Mouse (Mus musculus) kidney, postnatal 0 days (tissue): ENCODE measurements around the gene Tmem169. TPM values are rescaled to one million over a fixed set of nuclear protein-coding genes. Genes with fewer than 3 reads are reported as not detected.
"Not testable (repeated sequence)": the region's sequence is repeated elsewhere in the genome, so short reads cannot be mapped to it uniquely, and the experiment has no call there.

Source experiments
- ATAC-seq: fragments of 200-750 bp; cut with Nextera tagmentation; replicated peaks from 2 replicates; pipeline ENCODE4 v1.8.0; 2017; ENCODE audit warnings: low read depth, moderate number of reproducible peaks, moderate TSS enrichment, moderate library complexity; ENCODE audit not compliant: low FRiP score
- DNase-seq: peaks from one replicate; pipeline ENCODE4 v3.0.0-alpha.2; 2016; ENCODE audit warnings: low spot score
- H3K27ac ChIP-seq: fragments of 300-500 bp; sonication (generic); 2 replicates; pipeline ENCODE4 v1.5.1; 2014; ENCODE audit warnings: mild to moderate bottlenecking
- H3K27me3 ChIP-seq: fragments of 300-500 bp; sonication (generic); 2 replicates; pipeline ENCODE4 v1.6.1; 2014; ENCODE audit warnings: low read length, mixed read lengths; ENCODE audit not compliant: insufficient read depth
- H3K36me3 ChIP-seq: fragments of 300-500 bp; sonication (generic); 2 replicates; pipeline ENCODE4 v1.6.1; 2014; ENCODE audit warnings: low read length, mixed read lengths; ENCODE audit not compliant: insufficient read depth
- H3K4me1 ChIP-seq: fragments of 300-500 bp; sonication (generic); replicated peaks from 2 replicates; pipeline ENCODE4 v1.6.1; 2014; ENCODE audit warnings: antibody characterized with exemption, low read length, mixed read lengths; ENCODE audit not compliant: insufficient read depth
- H3K4me2 ChIP-seq: fragments of 300-500 bp; sonication (generic); 2 replicates; pipeline ENCODE4 v1.6.1; 2014; ENCODE audit warnings: mild to moderate bottlenecking, low read length, moderate library complexity, mixed read lengths
- H3K4me3 ChIP-seq: fragments of 300-500 bp; sonication (generic); replicated peaks from 2 replicates; pipeline ENCODE4 v1.5.1; 2014; ENCODE audit warnings: low read depth, low read length
- H3K9ac ChIP-seq: fragments of 300-500 bp; sonication (generic); 2 replicates; pipeline ENCODE4 v1.6.1; 2014; ENCODE audit warnings: low read depth, low read length
- H3K9me3 ChIP-seq: fragments of 300-500 bp; sonication (generic); replicated peaks from 2 replicates; pipeline ENCODE4 v1.6.1; 2016; ENCODE audit warnings: low read length, inconsistent platforms, mixed read lengths
- CTCF ChIP-seq: IDR thresholded peaks from 2 replicates; pipeline ENCODE4 v1.5.1; 2016; ENCODE audit warnings: antibody characterized with exemption, low read depth, mild to moderate bottlenecking, moderate library complexity
- WGBS: fragments of 180-500 bp; shearing (Covaris S2); extraction: QIAGEN DNeasy Blood & Tissue Kit; methylation state at CpG from one replicate; pipeline ENCODE4 v1.1.7; 2014; 5-methylcytosine and 5-hydroxymethylcytosine counted together
- polyA plus RNA-seq: library from polyadenylated mRNA; unstranded; fragments of >200 nt; fragmentation: Nextera tagmentation; extraction: Ambion mirVana; gene quantifications from 2 replicates; pipeline ENCODE4 v1.2.1, GENCODE M21; 2015

Tmem169 gene
- polyA plus RNA-seq, 1 experiment from 2014 or later = 4.8 TPM

GRCm38 (mm10) chr1:72243656-72244316, 40.4 kb upstream of the Tmem169 start:
- peak; percentile 27; the same call in 1 of the 2 replicates for TF ChIP-seq CTCF
- ATAC-seq = peak; percentile 94

GRCm38 (mm10) chr1:72244317-72245036, 39.7 kb upstream of the Tmem169 start:
- DNase-seq (peak; percentile 89), ATAC-seq (peak; percentile 87)
- H3K36me3 ChIP-seq = no peaks in the 10 kb centered on the region
- H3K4me3 ChIP-seq = peak overlapping the region; percentile 33; the same call in 1 of the 2 replicates
- no peak for TF ChIP-seq CTCF
- H3K4me1 ChIP-seq = no peaks in the 10 kb centered on the region
- no peaks in the 10 kb centered on the region for H3K27me3 ChIP-seq
- WGBS = 1% methylated on average over 12 of the region's 12 CpGs
- peak overlapping the region; percentile 56 for H3K4me2 ChIP-seq
- peak overlapping the region; percentile 97; the same call in 1 of the 2 replicates for H3K27ac ChIP-seq
- H3K9ac ChIP-seq = no peak overlapping the region; the same call in 1 of the 2 replicates
- H3K9me3 ChIP-seq = no peaks in the 10 kb centered on the region

More at GRCm38 (mm10) chr1:72243656-72244316, 40.4 kb upstream of the Tmem169 start:
- H3K27ac ChIP-seq = peak overlapping the region; percentile 97
- peak; percentile 95 for DNase-seq
- peak overlapping the region; percentile 81 for H3K9ac ChIP-seq
- H3K9me3 ChIP-seq = no peaks in the 10 kb centered on the region
- H3K36me3 ChIP-seq = no peaks in the 10 kb centered on the region
- no peaks in the 10 kb centered on the region for H3K4me1 ChIP-seq
- peak overlapping the region; percentile 56 for H3K4me2 ChIP-seq
- 1% methylated on average over 44 of the region's 47 CpGs for WGBS
- no peaks in the 10 kb centered on the region for H3K27me3 ChIP-seq
- peak overlapping the region; percentile 33 for H3K4me3 ChIP-seq

GRCm38 (mm10) chr1:72248226-72248737, 35.9 kb upstream of the Tmem169 start:
- H3K4me3 ChIP-seq, ATAC-seq, H3K9me3 ChIP-seq, H3K36me3 ChIP-seq, H3K4me2 ChIP-seq, H3K27me3 ChIP-seq, H3K27ac ChIP-seq, H3K4me1 ChIP-seq, H3K9ac ChIP-seq, DNase-seq: not testable (repeated sequence)
- WGBS = 54% methylated on average over 9 of the region's 9 CpGs

GRCm38 (mm10) chr1:72251806-72252205, 32.4 kb upstream of the Tmem169 start:
- no peak for TF ChIP-seq CTCF
- Histone ChIP-seq H3K27ac (no peak overlapping the region), H3K4me2 (no peak overlapping the region), H3K27me3 (no peaks in the 10 kb centered on the region), H3K9me3 (no peaks in the 10 kb centered on the region), H3K9ac (no peak overlapping the region), H3K4me1 (0 out of 2 replicates have a peak, but pooled peaks cover 4% of the 10 kb centered on the region), H3K36me3 (no peaks in the 10 kb centered on the region), H3K4me3 (no peak overlapping the region)
- WGBS = 76% methylated on average over 1 of the region's 1 CpGs
- ATAC-seq (no peak), DNase-seq (no peak)

- no peak overlapping the region for H3K27ac ChIP-seq
- peak overlapping the region; percentile 35 for H3K4me3 ChIP-seq
- DNase-seq (peak; percentile 29), ATAC-seq (no peak)
- no peaks in the 10 kb centered on the region for H3K36me3 ChIP-seq
- H3K9ac ChIP-seq = peak overlapping the region; percentile 58; the same call in 1 of the 2 replicates
- peak overlapping the region; percentile 59 for H3K4me2 ChIP-seq
- 0 out of 2 replicates have a peak, but pooled peaks cover 4% of the 10 kb centered on the region for H3K4me1 ChIP-seq
- no peaks in the 10 kb centered on the region for H3K27me3 ChIP-seq
- H3K9me3 ChIP-seq = no peaks in the 10 kb centered on the region
- WGBS = 37% methylated on average over 11 of the region's 11 CpGs
- TF ChIP-seq CTCF = no peak
These were observed 30.2 kb upstream of the Tmem169 start for GRCm38 (mm10) chr1:72253881-72254491.

- Histone ChIP-seq H3K9ac (peak overlapping the region; percentile 58), H3K4me2 (peak overlapping the region; percentile 59), H3K4me1 (0 out of 2 replicates have a peak, but pooled peaks cover 4% of the 10 kb centered on the region), H3K27me3 (no peaks in the 10 kb centered on the region), H3K27ac (peak overlapping the region; percentile 92), H3K9me3 (no peaks in the 10 kb centered on the region), H3K4me3 (peak overlapping the region; percentile 35), H3K36me3 (no peaks in the 10 kb centered on the region)
- 2% methylated on average over 35 of the region's 35 CpGs for WGBS
- DNase-seq (peak; percentile 94), ATAC-seq (peak; percentile 91)
- peak; percentile 38 for TF ChIP-seq CTCF
These were observed 29.6 kb upstream of the Tmem169 start for GRCm38 (mm10) chr1:72254545-72255061.
